Mouse (Mus musculus): Measurements from ENCODE around the gene Ergic1.

DNA sequence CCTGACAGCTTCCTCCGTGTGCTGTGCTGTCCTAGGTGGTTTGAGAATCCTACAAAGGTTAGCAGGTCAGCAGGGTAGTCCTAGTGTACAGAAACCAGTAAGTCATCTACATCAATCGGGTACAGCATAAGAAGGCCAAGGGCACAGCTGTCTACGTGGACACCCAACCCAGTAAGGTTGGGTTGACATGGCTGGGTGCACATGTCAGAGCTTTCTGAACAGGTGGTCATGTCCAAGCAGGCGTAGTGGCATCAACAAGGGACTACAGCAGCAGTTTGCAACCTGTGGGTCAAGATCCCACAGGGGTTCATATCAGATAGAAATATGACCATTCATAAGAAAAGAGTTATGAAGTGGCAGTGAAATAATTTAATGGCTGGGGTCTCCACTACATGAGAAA, 104.3 kb downstream of the Ergic1 start:
- TF ChIP-seq POLR2A (IDR thresholded peaks at IDR 0.05; ENCODE audit: low read depth, low read length): no peak
- TF ChIP-seq CTCF (IDR thresholded peaks at IDR 0.05; ENCODE audit: extremely low read depth, insufficient read depth, insufficient read length, insufficient replicate concordance): no peak
